Mouse (Mus musculus): ENCODE results near the gene Mcu. TPM values are rescaled to one million over a fixed set of nuclear protein-coding genes. Genes with fewer than 3 reads are reported as not detected.

Gene Mcu
- total and polyA plus RNA-seq, 3 experiments: 4.9 to 5.7 (median 5.3) TPM

DNA sequence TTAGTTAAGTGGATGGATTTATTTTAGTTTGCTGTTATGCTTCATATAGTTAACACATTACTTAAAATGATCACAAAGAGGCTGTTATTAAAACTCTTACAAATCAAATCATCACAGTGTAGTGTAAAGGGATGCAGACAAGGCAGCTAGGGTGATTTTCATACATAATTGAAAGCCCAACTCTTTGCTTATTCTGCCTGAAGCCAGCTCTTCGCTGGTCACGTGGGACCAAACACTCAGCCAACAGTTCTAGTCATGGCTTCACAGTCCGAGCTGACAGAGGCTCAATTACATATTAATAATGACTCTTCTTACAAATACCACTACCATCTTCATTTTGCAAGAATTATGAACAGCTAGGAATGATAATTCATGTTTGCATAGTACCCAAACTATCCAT is 112.2 kb downstream of the Mcu start:
- Histone ChIP-seq H3K4me2 (ENCODE audit: insufficient read depth, low read depth, poor library complexity, severe bottlenecking) (no peak overlapping the region), H3K9me3 (replicated peaks; ENCODE audit: low read length) (no peaks in the 10 kb centered on the region), H3K27me3 (replicated peaks) (no peaks in the 10 kb centered on the region), H3K36me3 (replicated peaks in 1 of 2; ENCODE audit: control insufficient read depth in 1 of 2, insufficient read depth in 1 of 2, low read length in 1 of 2) (no peaks in the 10 kb centered on the region), H3K79me2 (replicated peaks; ENCODE audit: control insufficient read depth, extremely low read depth, insufficient read depth, poor library complexity, severe bottlenecking) (no peaks in the 10 kb centered on the region), H3K27ac (ENCODE audit: insufficient read depth, low read depth) (no peak overlapping the region), H3K4me1 (ENCODE audit: control insufficient read depth in 1 of 2, insufficient read depth in 2 of 2) (0 out of 4 replicates have a peak, but pooled peaks cover 0 to 3% of the 10 kb centered on the region in 2 experiments), H3K4me3 (replicated peaks in 1 of 3; ENCODE audit: low read depth in 2 of 3, low read length in 2 of 3, poor library complexity in 1 of 3) (no peak overlapping the region), H3K9ac (ENCODE audit: insufficient read depth, low read depth) (no peak overlapping the region)
- TF ChIP-seq USF1 (IDR thresholded peaks at IDR 0.05; ENCODE audit: low read depth, low read length): no peak
- TF ChIP-seq POLR2AphosphoS2 (IDR thresholded peaks at IDR 0.05; ENCODE audit: low read depth, low read length): no peak
- TF ChIP-seq CTCF (conservative IDR thresholded peaks at IDR 0.05 in 1 of 2, IDR thresholded peaks at IDR 0.05 in 1 of 2; ENCODE audit: low read depth in 2 of 2, low read length in 2 of 2): no peak
- TF ChIP-seq MEF2A (IDR thresholded peaks at IDR 0.05; ENCODE audit: borderline replicate concordance, low read depth, low read length): no peak
- no peak for TF ChIP-seq GABPA (IDR thresholded peaks at IDR 0.05; ENCODE audit: insufficient replicate concordance, low read depth, low read length)
- TF ChIP-seq USF2 (conservative IDR thresholded peaks at IDR 0.05; ENCODE audit: low read depth, low read length): no peak
- TF ChIP-seq MXI1 (IDR thresholded peaks at IDR 0.05; ENCODE audit: low read depth, low read length): no peak
- no peak for TF ChIP-seq IRF4 (IDR thresholded peaks at IDR 0.05; ENCODE audit: low read depth, low read length)
- no peak for TF ChIP-seq RAD21 (IDR thresholded peaks at IDR 0.05; ENCODE audit: low read depth, low read length)
- TF ChIP-seq E2F4 (IDR thresholded peaks at IDR 0.05; ENCODE audit: insufficient replicate concordance, low read depth, low read length): no peak
- no peak for TF ChIP-seq ZNF384 (IDR thresholded peaks at IDR 0.05; ENCODE audit: low read depth, low read length)
- TF ChIP-seq JUN (IDR thresholded peaks at IDR 0.05; ENCODE audit: insufficient read depth, low read depth, low read length): no peak
- no peak for TF ChIP-seq PAX5 (IDR thresholded peaks at IDR 0.05; ENCODE audit: low read length)
- no peak for TF ChIP-seq ZC3H11A (IDR thresholded peaks at IDR 0.05; ENCODE audit: low read depth, low read length)
- TF ChIP-seq MYC (IDR thresholded peaks at IDR 0.05; ENCODE audit: low read depth, low read length): no peak
- TF ChIP-seq MAZ (IDR thresholded peaks at IDR 0.05; ENCODE audit: low read depth, low read length): no peak
- TF ChIP-seq ZMIZ1 (IDR thresholded peaks at IDR 0.05; ENCODE audit: low read depth, low read length): no peak
- dilution Hi-C loops (cut with MboI; ENCODE audit: extremely low pct_ligation_motif_present, extremely low pct_unique_long_range_greater_than_20kb, low sequenced_read_pairs): no loop called here
- DNase-seq (ENCODE audit: extremely low read depth): no peak
- in situ Hi-C loops (cut with MboI; ENCODE audit: low pct_ligation_motif_present, low pct_unique_long_range_greater_than_20kb, low sequenced_read_pairs): no loop called here

DNA sequence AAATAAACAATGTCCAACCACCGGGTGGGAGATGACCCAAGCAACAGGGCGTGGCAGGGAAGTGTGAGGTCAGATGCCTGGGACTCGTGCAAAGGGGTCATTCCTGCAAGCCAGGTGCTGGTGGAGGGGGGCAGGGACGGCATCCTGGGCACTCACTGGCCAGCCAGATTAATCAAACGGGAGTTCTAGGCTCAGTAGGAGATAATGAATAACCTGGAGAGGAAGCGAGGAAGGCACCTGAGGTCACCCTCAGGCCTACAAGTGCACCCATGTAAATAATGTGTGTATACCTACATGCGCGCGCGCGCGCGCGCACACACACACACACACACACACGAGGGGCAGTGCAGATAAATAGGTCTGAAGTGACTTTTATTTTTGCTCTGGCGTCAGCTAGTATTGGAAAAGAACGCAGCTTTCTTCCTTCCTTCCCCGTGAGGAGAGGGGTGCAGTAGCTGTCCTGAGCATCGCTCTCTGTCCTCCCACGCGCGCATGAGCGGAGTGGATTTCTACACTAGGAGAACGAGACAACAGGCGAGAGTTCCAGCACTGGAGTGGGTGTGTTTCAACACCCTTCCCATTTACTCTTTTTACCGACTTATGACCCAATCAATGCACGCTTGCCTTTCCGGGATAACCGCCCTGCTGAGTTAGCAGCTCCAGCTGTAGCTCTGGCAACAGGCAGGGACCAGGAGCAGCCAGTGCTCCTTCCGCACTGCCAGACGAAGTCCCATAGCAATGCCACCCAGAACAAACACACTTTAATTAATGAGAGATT is 112.9 kb downstream of the Mcu start:
- 0 out of 4 replicates have a peak, but pooled peaks cover 0 to 3% of the 10 kb centered on the region in 2 experiments for H3K4me1 ChIP-seq (ENCODE audit: control insufficient read depth in 1 of 2, insufficient read depth in 2 of 2)
- H3K27ac ChIP-seq (ENCODE audit: insufficient read depth, low read depth): no peak overlapping the region
- dilution Hi-C loops (cut with MboI; ENCODE audit: extremely low pct_ligation_motif_present, extremely low pct_unique_long_range_greater_than_20kb, low sequenced_read_pairs) (no loop called here), in situ Hi-C loops (cut with MboI; ENCODE audit: low pct_ligation_motif_present, low pct_unique_long_range_greater_than_20kb, low sequenced_read_pairs) (no loop called here)
- H3K4me3 ChIP-seq (replicated peaks in 1 of 3; ENCODE audit: low read depth in 2 of 3, low read length in 2 of 3, poor library complexity in 1 of 3): no peak overlapping the region
- no peaks in the 10 kb centered on the region for H3K9me3 ChIP-seq (replicated peaks; ENCODE audit: low read length)
- no peak overlapping the region for H3K4me2 ChIP-seq (ENCODE audit: insufficient read depth, low read depth, poor library complexity, severe bottlenecking)
- H3K27me3 ChIP-seq (replicated peaks): no peaks in the 10 kb centered on the region
- H3K79me2 ChIP-seq (replicated peaks; ENCODE audit: control insufficient read depth, extremely low read depth, insufficient read depth, poor library complexity, severe bottlenecking): no peaks in the 10 kb centered on the region
- DNase-seq (ENCODE audit: extremely low read depth): no peak
- H3K36me3 ChIP-seq (replicated peaks in 1 of 2; ENCODE audit: control insufficient read depth in 1 of 2, insufficient read depth in 1 of 2, low read length in 1 of 2): no peaks in the 10 kb centered on the region
- no peak for TF ChIP-seq SIN3A (IDR thresholded peaks at IDR 0.05; ENCODE audit: low read length)
- no peak for TF ChIP-seq HCFC1 (IDR thresholded peaks at IDR 0.05; ENCODE audit: low read depth, low read length)
- no peak overlapping the region for H3K9ac ChIP-seq (ENCODE audit: insufficient read depth, low read depth)
